Mouse (Mus musculus) limb, embryonic 10.5 days (tissue): ENCODE measurements around the gene Bbx. TPM values are rescaled to one million over a fixed set of nuclear protein-coding genes. Genes with fewer than 3 reads are reported as not detected.

Experiments used
- DNase-seq: peaks from one replicate; pipeline ENCODE4 v3.0.0-alpha.2; 2017; ENCODE audit warnings: low spot score
- H3K27ac ChIP-seq: fragments of 300-500 bp; sonication (generic); 2 replicates; pipeline ENCODE4 v1.5.1; 2016; ENCODE audit warnings: mild to moderate bottlenecking
- H3K27me3 ChIP-seq: fragments of 300-500 bp; sonication (generic); 2 replicates; pipeline ENCODE4 v1.6.1; 2016; ENCODE audit warnings: low read depth, mild to moderate bottlenecking; ENCODE audit not compliant: poor library complexity, severe bottlenecking
- H3K36me3 ChIP-seq: fragments of 300-500 bp; sonication (generic); 2 replicates; pipeline ENCODE4 v1.6.1; 2016; ENCODE audit warnings: mild to moderate bottlenecking, moderate library complexity
- H3K4me1 ChIP-seq: fragments of 300-500 bp; sonication (generic); 2 replicates; pipeline ENCODE4 v1.6.1; 2016
- H3K4me3 ChIP-seq: fragments of 300-500 bp; sonication (generic); 2 replicates; pipeline ENCODE4 v1.5.1; 2016; ENCODE audit warnings: mild to moderate bottlenecking, moderate library complexity
- H3K9me3 ChIP-seq: fragments of 300-500 bp; sonication (generic); replicated peaks from 2 replicates; pipeline ENCODE4 v1.6.1; 2016; ENCODE audit warnings: mild to moderate bottlenecking
- WGBS: fragments of 180-500 bp; shearing (Covaris S2); methylation state at CpG from one replicate; pipeline ENCODE4 v1.1.7; 2016; 5-methylcytosine and 5-hydroxymethylcytosine counted together
- polyA plus RNA-seq: library from polyadenylated mRNA; unstranded; fragments of >200 nt; fragmentation: Nextera tagmentation; extraction: Ambion mirVana; gene quantifications from 2 replicates; pipeline ENCODE4 v1.2.1, GENCODE M21; 2016

Gene Bbx
- polyA plus RNA-seq, 1 experiment from 2014 or later: 42.2 TPM

DNA sequence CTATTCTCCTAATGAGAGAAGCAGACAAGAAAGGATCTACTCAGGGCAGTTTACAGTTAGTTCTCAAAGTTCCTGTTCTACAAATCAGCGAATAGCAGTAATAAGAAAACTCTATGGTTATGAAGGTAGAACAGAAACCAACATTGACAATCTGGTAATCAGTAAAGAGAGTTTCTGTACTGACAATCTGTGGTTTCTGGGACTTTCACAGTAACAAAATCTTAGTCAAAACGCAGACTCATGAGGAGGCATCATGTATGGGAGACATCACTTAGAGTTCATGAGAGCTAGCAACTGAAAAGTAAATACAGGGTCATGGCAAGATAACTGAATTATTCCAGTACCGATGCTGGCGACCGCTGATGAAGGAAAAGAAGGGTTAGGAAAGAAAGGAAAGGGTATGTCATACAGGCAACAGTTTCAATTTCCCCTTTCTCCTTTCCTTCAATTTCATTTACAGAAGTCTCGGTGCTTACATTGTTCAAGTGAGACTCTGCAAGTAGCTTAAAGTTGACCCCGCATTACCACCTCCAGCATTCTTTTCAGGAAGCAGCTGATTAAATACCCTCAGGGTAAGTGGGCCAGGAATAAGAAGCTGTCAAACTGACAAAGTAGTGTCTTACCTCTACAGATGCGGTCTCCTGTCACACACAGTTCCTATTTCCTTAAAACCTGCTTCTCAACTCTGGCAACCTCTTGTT lies 133.3 kb downstream of the Bbx start:
- WGBS: 75% methylated on average over 8 of the region's 8 CpGs
- Histone ChIP-seq H3K27me3 (no peaks in the 10 kb centered on the region), H3K4me1 (peaks cover 10% of the 10 kb centered on the region), H3K4me3 (no peak overlapping the region), H3K27ac (no peak overlapping the region), H3K9me3 (no peaks in the 10 kb centered on the region), H3K36me3 (no peaks in the 10 kb centered on the region)
- DNase-seq: no peak

GRCm38 (mm10) chr16:50293502-50294228 lies 138.5 kb downstream of the Bbx start:
- H3K27ac ChIP-seq: no peak overlapping the region
- 83% methylated on average over 4 of the region's 4 CpGs for WGBS
- H3K36me3 ChIP-seq: no peaks in the 10 kb centered on the region
- no peak overlapping the region for H3K4me3 ChIP-seq
- H3K9me3 ChIP-seq: no peaks in the 10 kb centered on the region
- DNase-seq: no peak
- H3K27me3 ChIP-seq: no peaks in the 10 kb centered on the region
- H3K4me1 ChIP-seq: peaks cover 17% of the 10 kb centered on the region

- Histone ChIP-seq H3K4me3 (no peak overlapping the region), H3K9me3 (no peaks in the 10 kb centered on the region), H3K27ac (no peak overlapping the region), H3K4me1 (peaks cover 17% of the 10 kb centered on the region), H3K36me3 (no peaks in the 10 kb centered on the region), H3K27me3 (no peaks in the 10 kb centered on the region)
- 94% methylated on average over 5 of the region's 5 CpGs for WGBS
- DNase-seq: no peak
These were observed 139.4 kb downstream of the Bbx start for GRCm38 (mm10) chr16:50292834-50293233.

DNA sequence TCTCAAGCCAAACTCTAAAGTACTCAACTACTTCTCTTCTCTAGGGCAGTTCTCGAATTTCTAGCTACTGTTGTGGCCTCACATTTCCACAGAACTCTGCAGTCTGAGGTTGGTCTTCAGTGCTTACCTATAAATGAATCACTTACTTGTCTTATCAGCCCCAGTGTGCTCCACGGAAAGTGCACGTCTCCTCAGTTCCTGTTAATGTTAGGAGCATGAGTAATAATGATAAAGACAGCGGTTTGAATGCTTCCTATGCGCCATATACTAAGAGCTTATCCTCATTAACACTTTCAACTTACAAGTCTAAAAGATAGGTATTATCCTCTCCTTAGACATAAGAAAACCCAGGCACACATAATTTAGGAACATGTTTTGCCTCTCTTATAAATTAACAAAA lies 142.4 kb downstream of the Bbx start:
- Histone ChIP-seq H3K4me3 (no peak overlapping the region), H3K27me3 (no peaks in the 10 kb centered on the region), H3K4me1 (peaks cover 17% of the 10 kb centered on the region), H3K36me3 (no peaks in the 10 kb centered on the region), H3K27ac (no peak overlapping the region), H3K9me3 (no peaks in the 10 kb centered on the region)
- WGBS: 77% methylated on average over 5 of the region's 5 CpGs
- no peak for DNase-seq

GRCm38 (mm10) chr16:50272813-50273212 lies 159.4 kb downstream of the Bbx start:
- H3K27ac ChIP-seq: no peak overlapping the region
- H3K4me3 ChIP-seq: no peak overlapping the region
- 89% methylated on average over 4 of the region's 4 CpGs for WGBS
- no peak for DNase-seq
- H3K36me3 ChIP-seq: peaks cover 6% of the 10 kb centered on the region; the same call in 1 of the 2 replicates
- H3K9me3 ChIP-seq: no peaks in the 10 kb centered on the region
- no peaks in the 10 kb centered on the region for H3K27me3 ChIP-seq
- no peaks in the 10 kb centered on the region for H3K4me1 ChIP-seq

DNA sequence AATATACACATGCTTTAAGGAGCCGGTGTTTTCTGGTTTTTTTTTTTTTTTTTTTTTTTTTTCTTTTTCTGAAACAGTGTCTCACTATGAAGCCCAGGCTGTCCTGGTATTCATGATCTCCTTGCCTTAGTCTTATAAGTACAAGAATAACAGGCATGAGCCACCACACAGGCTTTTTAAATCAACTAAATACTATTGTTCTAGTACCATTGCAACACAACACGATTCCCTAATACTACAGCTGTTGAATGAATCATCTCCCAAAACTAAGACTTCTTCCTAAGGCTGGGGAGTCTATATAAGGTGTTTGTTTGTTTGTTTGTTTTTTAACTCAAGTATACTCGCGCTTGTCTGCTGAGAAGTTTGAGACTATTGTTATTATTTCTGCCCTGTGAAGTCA lies 169.5 kb downstream of the Bbx start:
- no peaks in the 10 kb centered on the region for H3K27me3 ChIP-seq
- H3K36me3 ChIP-seq: peaks cover 16% of the 10 kb centered on the region
- DNase-seq: no peak
- 94% methylated on average over 4 of the region's 4 CpGs for WGBS
- no peaks in the 10 kb centered on the region for H3K9me3 ChIP-seq
- no peak overlapping the region for H3K4me3 ChIP-seq
- H3K4me1 ChIP-seq: no peaks in the 10 kb centered on the region
- no peak overlapping the region for H3K27ac ChIP-seq

- Histone ChIP-seq H3K27me3 (no peaks in the 10 kb centered on the region), H3K36me3 (peaks cover 16% of the 10 kb centered on the region), H3K27ac (no peak overlapping the region), H3K4me1 (no peaks in the 10 kb centered on the region), H3K9me3 (no peaks in the 10 kb centered on the region), H3K4me3 (no peak overlapping the region)
- DNase-seq: no peak
- WGBS: 92% methylated on average over 9 of the region's 9 CpGs
These were observed 170.0 kb downstream of the Bbx start for GRCm38 (mm10) chr16:50262209-50262608.

DNA sequence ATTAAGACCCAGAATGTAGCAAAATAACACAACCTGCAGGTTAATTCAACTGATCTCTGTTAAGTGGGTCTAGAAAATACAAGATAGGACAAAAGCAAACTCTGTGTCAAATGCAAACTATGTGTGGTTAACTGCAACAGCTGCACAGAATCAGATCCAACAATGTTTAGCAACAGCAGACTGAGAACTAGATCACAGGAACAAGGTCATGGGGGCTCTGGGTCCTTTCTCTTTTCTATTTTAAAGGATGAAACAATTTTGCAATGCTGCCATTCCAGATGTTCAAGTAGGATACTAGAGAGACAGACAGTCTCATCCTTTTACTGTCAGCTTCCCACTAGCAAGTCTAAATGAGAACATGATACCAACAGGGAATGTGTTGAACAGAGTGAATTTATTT lies 170.4 kb downstream of the Bbx start:
- H3K27ac ChIP-seq: no peak overlapping the region
- DNase-seq: no peak
- no peak overlapping the region for H3K4me3 ChIP-seq
- H3K27me3 ChIP-seq: no peaks in the 10 kb centered on the region
- H3K9me3 ChIP-seq: no peaks in the 10 kb centered on the region
- H3K4me1 ChIP-seq: no peaks in the 10 kb centered on the region
- H3K36me3 ChIP-seq: peaks cover 16% of the 10 kb centered on the region

DNA sequence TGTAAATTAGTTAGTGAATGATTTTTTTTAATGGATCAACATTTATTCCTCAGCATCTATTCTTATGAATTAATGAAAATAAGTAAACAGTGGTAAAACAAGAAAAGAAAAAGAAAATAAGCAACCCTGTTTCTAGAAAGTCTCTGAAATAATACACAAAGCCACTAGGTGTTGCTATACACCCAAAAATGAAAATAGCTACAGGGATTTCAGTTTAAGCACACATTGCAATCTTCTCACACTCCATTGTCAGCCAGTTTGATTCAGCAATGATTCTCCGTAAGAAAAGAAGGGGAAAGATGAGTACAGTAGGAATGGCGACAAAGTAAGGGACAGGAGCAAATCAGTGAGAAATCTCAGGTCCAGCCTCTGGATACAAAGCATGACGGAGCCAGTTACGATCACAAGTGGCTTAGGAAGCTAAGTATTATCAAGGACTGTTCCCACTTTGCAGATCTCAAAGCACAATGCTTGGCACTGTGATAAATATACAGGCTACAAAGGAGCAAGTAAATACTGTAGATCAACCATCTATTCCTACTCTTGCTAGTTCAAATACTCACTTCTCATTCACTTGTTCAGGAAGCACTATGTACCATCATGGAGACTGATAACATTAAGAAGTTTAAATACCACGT lies 177.5 kb downstream of the Bbx start:
- DNase-seq: no peak
- Histone ChIP-seq H3K4me3 (no peak overlapping the region), H3K36me3 (peaks cover 2% of the 10 kb centered on the region; the same call in 1 of the 2 replicates), H3K9me3 (no peaks in the 10 kb centered on the region), H3K27ac (no peak overlapping the region), H3K4me1 (no peaks in the 10 kb centered on the region), H3K27me3 (no peaks in the 10 kb centered on the region)
- WGBS: 87% methylated on average over 5 of the region's 5 CpGs

- Histone ChIP-seq H3K9me3 (no peaks in the 10 kb centered on the region), H3K36me3 (peaks cover 5% of the 10 kb centered on the region; the same call in 1 of the 2 replicates), H3K27ac (no peak overlapping the region), H3K4me1 (no peaks in the 10 kb centered on the region), H3K4me3 (no peak overlapping the region), H3K27me3 (no peaks in the 10 kb centered on the region)
- WGBS: 93% methylated on average over 6 of the region's 6 CpGs
- DNase-seq: no peak
These were observed 180.7 kb downstream of the Bbx start for GRCm38 (mm10) chr16:50251417-50251975.

DNA sequence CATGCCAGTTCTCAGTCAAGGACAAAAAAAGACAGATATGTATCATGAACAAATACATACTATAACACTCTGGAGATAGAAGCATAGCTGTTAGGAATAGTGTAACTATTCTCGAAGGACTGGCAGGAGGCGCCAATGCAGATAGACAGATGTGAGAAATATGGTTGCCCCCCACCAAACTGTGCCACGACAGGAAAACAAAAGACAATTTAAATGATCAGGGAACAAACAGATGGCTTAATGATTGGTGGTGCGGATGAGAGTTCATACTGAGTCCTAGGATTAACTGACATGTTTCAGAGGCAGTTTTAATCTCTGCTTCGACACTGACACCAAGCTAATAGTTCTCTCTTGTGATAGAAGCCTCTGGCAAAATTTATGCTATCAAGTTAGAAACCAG lies 181.7 kb downstream of the Bbx start:
- WGBS: 89% methylated on average over 5 of the region's 5 CpGs
- H3K4me1 ChIP-seq: no peaks in the 10 kb centered on the region
- no peaks in the 10 kb centered on the region for H3K9me3 ChIP-seq

DNA sequence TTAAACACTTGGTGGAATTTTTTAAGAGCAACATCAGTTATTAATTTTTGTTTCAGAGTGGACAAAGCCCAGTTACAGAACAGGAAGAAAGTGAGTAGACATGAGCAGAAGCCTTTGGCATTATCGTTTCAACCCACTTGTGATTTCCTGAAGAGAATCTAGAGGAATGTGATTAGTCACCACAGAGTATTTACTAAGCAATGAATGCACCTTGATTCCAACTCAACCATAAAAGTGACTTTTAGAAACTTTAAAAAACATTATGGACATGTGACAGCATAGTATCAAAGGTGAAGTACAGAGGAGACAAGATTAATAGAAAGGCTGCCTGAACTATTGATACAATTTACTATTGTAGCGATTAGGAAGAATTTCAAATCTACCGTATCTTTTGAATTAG lies 183.2 kb downstream of the Bbx start:
- 97% methylated on average over 3 of the region's 3 CpGs for WGBS
- no peaks in the 10 kb centered on the region for H3K9me3 ChIP-seq
- H3K27me3 ChIP-seq: no peaks in the 10 kb centered on the region
- no peak overlapping the region for H3K4me3 ChIP-seq
- no peak overlapping the region for H3K27ac ChIP-seq
- H3K4me1 ChIP-seq: no peaks in the 10 kb centered on the region
- DNase-seq: no peak
- H3K36me3 ChIP-seq: peaks cover 11% of the 10 kb centered on the region; the same call in 1 of the 2 replicates

More for the DNA sequence above, 181.7 kb downstream of the Bbx start:
- DNase-seq: no peak
- peaks cover 11% of the 10 kb centered on the region; the same call in 1 of the 2 replicates for H3K36me3 ChIP-seq
- H3K27ac ChIP-seq: no peak overlapping the region
- no peaks in the 10 kb centered on the region for H3K27me3 ChIP-seq
- no peak overlapping the region for H3K4me3 ChIP-seq

- Histone ChIP-seq H3K4me1 (no peaks in the 10 kb centered on the region), H3K9me3 (no peaks in the 10 kb centered on the region), H3K27ac (no peak overlapping the region), H3K4me3 (no peak overlapping the region), H3K36me3 (peaks cover 23% of the 10 kb centered on the region), H3K27me3 (no peaks in the 10 kb centered on the region)
- no peak for DNase-seq
- WGBS: 84% methylated on average over 4 of the region's 4 CpGs
These were observed 189.7 kb downstream of the Bbx start for GRCm38 (mm10) chr16:50242444-50242843.
